Mouse (Mus musculus): ENCODE results near the gene Dynlt1a. TPM values are rescaled to one million over a fixed set of nuclear protein-coding genes. Genes with fewer than 3 reads are reported as not detected.
"Not testable (repeated sequence)": the region's sequence is repeated elsewhere in the genome, so short reads cannot be mapped to it uniquely, and the experiment has no call there.

The Dynlt1a gene
- total RNA-seq, 2 experiments from 2014 or later: 8.9 to 13.8 TPM

DNA sequence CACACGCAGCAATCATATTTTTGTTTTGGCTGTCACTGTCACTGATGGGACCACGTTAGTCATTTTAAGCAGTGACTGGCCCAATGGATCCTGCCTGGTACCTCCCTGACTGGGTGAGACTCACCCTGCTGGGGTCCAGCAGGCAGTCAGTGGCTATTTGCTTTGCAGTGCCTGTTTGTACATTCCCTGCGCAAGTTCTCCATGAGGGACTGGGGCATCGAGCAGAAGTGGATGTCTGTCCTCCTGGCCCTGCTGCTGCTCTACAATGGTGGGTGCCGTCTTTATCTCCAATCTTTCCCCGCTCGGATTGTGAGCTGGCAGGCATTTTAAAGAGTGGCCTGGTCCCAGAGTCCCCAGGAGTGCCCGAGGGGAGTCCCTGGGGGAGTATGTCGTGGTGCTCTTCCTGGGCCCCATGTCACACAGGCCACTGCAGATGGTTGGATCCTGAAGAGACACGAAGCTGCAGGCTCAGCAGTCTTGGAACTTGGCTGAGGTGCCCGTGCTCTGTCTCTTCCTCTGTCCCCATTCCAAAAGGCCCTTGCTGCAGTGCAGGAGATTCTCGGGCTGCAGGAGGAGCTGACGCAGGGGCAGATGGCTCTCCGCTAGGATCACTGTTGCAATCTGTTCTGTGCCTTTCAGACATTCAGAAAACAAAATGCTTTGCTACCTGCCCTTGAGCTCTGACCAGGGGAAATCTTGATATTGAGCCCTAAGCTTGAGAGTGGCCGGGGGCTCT, 20.1 kb downstream of the Dynlt1a start:
- DNase-seq (ENCODE audit: low spot score in 2 of 2); intact Hi-C loops (cut with DNase I): not testable (repeated sequence)

DNA sequence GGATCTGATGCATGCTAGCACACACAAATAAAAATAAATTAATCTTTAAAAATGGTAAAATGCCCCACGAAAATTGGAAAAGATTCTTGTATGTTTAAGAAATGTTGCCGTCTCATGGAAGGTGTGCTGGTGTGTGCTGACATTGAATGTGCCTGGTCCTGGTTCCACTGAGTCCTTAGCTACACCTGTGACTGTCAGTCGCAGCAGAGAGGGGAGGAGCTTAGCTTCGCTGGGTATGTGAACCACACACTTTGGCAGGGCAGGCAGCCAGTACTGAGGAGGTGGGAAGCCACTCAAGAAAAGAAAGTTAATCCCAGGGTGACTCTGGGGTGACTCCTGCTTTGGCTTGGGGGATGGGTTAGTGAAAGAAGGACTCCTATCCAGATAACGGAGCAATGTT, 23.4 kb downstream of the Dynlt1a start:
- intact Hi-C loops (cut with DNase I); DNase-seq (ENCODE audit: low spot score in 2 of 2): not testable (repeated sequence)

DNA sequence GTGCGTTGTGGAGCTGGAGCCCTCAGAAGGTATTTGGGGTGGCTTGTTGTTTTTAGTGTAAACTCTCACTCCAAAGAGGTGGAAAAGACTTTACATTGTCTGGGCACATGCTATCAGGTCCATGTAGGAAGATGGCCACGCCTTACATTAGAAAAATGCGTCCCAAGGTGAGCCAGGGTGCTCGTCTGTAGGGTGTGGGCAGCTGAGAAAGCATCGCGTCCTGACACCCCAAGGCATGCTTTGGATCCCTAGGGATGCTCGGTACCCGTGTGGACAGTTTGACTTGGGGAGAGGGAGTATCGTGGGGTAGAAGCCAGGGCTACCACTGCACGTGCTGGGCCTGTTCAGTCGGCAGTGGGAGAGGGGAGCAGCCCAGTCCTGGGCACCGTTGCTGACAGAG, 28.3 kb downstream of the Dynlt1a start:
- intact Hi-C loops (cut with DNase I); DNase-seq (ENCODE audit: low spot score in 2 of 2): not testable (repeated sequence)

DNA sequence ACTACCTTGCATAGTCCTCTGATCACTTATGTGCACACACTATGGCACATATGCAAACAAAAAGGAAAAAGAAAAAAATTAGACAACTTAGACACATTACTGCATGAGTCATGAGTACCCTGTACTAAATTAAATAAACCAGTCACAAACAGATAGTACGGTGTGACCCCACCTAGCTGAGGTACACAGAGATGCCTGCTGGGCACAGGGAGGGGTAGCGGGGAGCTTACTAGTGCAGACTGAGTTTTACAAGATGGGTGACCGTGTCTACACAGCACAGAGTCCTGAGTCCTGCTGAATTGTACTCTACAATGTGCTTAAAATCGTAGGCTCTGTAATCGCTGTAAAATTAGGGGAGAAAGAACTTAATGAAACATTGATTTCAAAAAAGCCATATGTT, 31.1 kb downstream of the Dynlt1a start:
- DNase-seq (ENCODE audit: low spot score in 2 of 2); intact Hi-C loops (cut with DNase I): not testable (repeated sequence)

DNA sequence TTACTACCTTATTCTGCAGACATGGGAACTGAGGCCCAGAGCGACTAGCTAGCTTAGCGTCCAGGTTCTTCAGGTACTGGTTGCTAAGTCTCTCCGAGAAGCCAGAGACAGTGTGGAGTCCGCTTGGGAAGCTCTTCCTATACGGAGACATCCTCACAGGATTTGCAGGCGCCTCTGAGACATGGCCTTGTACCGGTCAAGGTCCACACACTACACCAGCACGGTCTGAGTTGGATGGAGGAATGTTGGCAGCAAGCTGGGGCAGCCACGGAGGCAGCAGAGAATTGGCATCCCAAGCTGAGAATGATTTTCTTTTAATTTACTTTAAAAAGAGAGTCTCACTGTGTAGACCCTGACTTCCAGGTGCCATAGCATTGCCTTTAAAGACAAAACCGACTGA, 34.2 kb downstream of the Dynlt1a start:
- intact Hi-C loops (cut with DNase I); DNase-seq (ENCODE audit: low spot score in 2 of 2): not testable (repeated sequence)

DNA sequence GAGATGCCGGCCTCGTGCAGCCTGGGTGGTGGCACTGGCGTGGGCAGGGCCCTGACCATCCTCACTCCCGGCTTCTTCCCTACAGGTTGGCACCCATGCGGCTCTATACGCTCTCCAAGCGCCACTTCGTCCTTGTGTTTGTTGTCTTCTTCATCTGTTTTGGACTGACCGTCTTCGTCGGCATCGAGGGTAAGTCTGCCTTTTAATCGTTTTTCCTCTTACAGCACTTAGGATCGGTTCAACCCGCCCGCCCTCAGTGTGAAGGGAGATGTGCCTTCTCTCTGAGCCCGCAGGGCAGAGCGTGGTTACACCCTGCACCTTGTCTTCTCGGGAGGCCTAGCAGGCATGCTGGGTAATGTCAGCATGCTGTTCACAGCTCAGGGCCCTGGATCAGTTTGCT, 36.8 kb downstream of the Dynlt1a start:
- DNase-seq (ENCODE audit: low spot score in 2 of 2); intact Hi-C loops (cut with DNase I): not testable (repeated sequence)

DNA sequence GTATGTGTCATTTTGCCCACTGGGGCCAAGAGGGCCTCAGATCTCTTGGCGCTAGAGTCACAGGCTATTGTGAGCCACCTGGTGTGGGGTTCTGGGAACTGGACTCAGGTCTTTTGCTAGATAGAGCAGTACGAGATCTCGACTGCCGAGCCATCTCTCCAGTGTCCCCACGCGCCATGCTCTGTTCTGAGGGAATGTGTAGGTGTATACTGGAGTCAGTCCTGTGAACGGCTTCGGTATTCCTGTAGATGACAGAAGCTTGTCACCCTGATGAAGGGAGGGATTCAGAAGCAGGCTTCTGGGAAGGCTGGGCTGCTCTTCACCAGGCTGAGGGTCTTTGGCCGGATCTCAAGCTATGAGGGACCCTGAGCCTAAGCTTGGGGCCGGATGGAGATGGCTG, 37.5 kb downstream of the Dynlt1a start:
- intact Hi-C loops (cut with DNase I); DNase-seq (ENCODE audit: low spot score in 2 of 2): not testable (repeated sequence)

DNA sequence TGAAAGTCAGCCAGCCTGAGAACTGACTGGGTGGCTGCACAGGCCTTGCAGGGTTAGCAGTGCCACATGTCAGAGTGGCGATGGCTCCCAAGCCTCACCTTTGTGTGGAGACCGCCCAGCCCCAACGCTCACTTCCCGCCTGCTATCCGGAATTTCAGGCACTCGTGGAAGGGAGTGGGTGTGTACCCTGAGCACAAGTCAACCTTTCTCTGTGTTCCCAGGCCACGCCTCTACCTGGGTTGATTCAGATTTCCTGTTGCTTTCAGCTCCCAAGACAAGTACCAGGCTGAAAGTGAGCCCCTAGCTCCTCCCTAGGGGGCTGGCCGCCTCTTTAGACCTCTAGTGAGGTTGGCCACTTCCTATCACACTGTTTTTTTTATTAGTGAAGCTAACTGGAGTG, 38.1 kb downstream of the Dynlt1a start:
- DNase-seq (ENCODE audit: low spot score in 2 of 2); intact Hi-C loops (cut with DNase I): not testable (repeated sequence)

DNA sequence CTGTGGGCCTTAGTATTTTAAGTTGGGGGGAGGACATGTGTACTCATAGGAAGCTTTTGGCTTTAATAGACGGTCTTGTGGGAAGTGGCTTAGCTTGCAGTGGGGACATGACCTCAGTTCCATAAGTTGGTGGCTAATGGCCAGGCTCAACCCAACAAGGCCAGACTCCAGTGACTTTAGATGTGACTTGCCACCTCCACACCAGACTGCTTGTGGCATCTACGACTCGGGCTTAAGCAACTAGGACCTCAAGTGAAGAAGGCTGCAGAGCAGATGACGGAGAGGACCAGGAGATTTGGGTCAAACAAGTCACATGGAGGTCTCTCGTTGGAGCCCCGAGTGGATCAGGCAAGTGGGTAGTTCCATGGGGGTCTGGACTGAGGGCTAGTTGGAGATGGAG, 42.6 kb downstream of the Dynlt1a start:
- DNase-seq (ENCODE audit: low spot score in 2 of 2); intact Hi-C loops (cut with DNase I): not testable (repeated sequence)

DNA sequence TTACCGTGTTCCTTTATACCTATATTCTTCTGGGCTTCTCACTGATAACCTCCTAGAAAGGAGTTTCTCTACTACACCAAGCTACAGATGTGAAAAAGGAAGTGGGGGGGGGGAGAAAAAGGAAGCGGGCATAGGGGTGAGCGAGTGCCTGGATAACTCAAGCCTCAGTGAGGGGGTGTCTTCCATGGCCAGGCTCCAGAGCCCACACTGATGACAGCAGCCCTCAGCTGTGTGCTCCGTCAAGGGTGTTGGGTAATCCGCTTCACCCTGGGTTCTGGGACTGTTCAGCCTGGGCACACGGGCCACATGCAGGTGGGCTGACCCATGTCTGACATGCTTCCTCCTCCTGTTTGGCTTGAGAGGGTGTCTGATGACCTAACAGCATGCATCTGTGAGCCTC, 45.3 kb downstream of the Dynlt1a start:
- DNase-seq (ENCODE audit: low spot score in 2 of 2); intact Hi-C loops (cut with DNase I): not testable (repeated sequence)

DNA sequence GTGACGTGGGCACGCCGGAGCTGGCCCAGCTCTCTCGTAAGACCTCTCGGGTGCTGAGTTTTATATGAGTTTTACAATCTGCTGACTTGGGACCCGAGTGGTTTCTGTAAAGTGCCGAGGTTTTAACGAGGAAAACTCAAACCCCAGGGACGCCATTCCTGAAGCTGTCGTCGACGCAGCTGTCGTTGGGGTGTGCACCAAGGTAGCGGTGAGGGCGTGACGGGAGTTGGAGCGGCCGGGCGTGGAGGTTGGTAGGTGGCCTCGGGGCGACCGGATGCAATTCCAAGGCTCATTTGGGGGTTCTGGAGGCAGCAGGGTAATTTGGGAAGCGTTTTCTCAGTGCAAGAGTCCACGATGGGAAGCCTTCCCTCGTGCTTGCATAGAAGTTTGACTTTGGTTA, 46.5 kb downstream of the Dynlt1a start:
- intact Hi-C loops (cut with DNase I); DNase-seq (ENCODE audit: low spot score in 2 of 2): not testable (repeated sequence)

DNA sequence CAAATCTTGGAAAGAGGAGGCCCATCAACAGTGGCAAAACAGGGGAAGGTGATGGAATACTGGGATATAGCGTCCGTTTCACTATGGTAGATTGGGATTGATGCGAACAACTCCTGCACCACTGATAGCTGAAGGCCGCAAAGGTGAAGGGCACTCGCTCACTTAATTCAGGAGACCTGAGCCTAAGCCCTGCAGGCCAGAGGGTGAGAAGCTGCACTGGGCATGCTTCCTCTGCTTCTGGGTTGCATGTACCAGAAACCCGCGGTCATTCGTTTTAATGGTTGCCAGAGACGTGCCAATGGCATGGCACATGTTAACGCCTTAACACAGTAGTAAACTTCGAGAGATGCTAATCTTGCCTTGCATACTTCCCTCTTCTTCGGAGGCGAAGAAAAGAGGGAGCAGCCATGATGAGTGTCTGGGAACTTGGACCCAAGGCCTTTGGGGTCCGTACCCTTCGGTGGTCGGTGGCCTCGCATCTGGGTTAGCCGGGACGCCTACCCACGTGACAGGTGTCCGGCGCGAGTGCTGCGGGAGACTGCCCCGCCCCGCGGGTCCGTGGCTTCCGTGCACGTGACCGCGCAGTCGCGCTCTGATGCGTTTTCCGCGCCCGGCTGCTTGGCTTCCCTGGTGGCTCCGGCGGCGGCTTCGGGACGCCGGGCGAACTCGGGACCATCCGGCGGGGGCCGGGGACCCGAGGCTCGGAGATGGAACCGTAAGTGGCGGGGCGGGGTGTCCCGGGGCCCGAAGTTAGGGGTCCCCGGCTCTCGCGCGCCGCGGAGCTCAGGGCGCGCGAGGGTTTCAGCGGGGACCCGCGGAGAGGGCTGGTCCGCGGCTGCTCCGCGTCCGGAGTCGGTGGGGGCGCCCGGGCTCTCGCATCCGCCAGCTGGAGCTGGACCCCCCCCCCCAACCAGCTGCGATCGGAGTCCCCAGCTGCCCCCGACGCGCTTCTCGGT, 47.1 kb downstream of the Dynlt1a start:
- intact Hi-C loops (cut with DNase I): not testable (repeated sequence)
- peak in 1 of 2 experiments; percentile 52 for DNase-seq (ENCODE audit: low spot score in 2 of 2)

DNA sequence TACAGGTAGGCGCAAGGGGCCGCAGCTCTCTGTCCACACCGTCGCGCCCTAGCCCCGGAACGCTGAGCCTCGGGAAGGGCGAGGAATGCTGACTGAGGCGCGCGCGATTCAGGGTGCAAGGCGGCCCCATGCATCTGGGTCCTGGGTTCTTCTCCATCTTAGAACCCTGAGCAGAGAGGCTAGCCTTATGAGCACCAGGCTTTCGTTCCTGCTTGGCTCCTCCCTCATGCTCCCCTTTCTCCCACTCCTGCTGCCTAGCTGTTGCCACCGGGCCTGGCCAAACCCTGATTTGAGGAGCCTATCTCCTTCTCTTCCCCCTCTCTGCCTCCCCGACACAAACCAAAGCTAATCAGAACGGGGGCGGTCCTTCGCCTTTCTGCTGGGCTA, 60.2 kb downstream of the Dynlt1a start:
- DNase-seq (ENCODE audit: low spot score in 2 of 2): peak; percentile 84 to 85
- intact Hi-C loops (cut with DNase I): not testable (repeated sequence)

DNA sequence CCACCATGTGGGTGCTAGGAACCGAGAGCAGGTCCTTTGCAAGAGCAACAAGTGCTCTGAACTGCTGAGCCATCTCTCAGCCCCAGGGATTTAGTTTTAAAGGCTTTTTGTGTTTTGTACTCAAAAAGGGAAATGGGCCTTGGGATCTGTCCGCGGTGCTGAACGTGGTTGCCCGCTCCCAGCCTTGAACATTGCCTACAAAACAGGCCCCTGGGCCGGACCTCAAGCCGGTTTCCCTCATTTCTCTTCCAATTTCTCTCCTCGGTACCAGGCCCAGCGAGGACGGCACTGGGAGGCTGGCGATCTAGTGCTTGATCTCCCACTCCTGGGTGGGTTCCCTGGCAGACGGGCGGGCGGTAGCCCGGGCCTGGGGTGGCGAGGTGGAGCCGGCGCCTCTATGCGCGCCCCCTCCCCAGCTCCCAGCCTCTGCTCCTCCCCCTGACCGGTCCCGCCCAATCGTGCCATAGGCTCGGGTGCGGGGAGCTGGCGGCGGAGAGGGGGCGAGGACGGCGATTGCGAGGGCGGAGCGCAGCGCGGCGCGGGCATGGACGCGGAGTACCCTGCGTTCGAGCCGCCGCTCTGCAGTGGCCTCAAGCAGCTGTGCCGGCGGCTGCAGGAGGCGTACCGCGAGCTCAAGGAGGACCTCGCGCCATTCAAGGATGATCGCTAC, 60.8 kb downstream of the Dynlt1a start, which contains the start of gene Tmem181a:
Gene Tmem181a (plus strand): TSS at position 461 of the 670 bp plus-strand sequence.
- DNase-seq (ENCODE audit: low spot score in 2 of 2); intact Hi-C loops (cut with DNase I): not testable (repeated sequence)

Other genes with a start within 250 kb of the Dynlt1a start
- 10 to 100 TPM; 16.1 to 21.3 TPM for gene Serac1, start 237.8 kb downstream of the Dynlt1a start, total RNA-seq (2021)
- gene Gtf2h5, start 237.7 kb downstream of the Dynlt1a start, total RNA-seq (2021): 100 to 1,000 TPM in 1 of 2 experiments, 10 to 100 TPM in 1; 99.7 to 112 TPM
- 100 to 1,000 TPM; 301 to 317 TPM for gene Tulp4, start 211.1 kb downstream of the Dynlt1a start, total RNA-seq (2021)
- 10 to 100 TPM; 62.0 to 70.5 TPM for gene Tmem181a, start 60.6 kb downstream of the Dynlt1a start, total RNA-seq (2021)
- gene Dynlt1b, start 112.6 kb upstream of the Dynlt1a start, total RNA-seq (2021): 10 to 100 TPM; 45.8 to 49.4 TPM